ENCODE assay signal across 7 mouse cellular contexts in genomic region chr2:103073219-103073982, GRCm38 (mm10). TPM values are rescaled to one million over a fixed set of nuclear protein-coding genes. Genes with fewer than 3 reads are reported as not detected.
A peak's percentile ranks its signal among the peaks of the same experiment; 100 is the strongest.
DNase-seq lines count a peak whose midpoint lies in the region; ATAC-seq lines count a peak whose summit lies in the region.

Gene Pdhx, minus strand, starts transcription at chr2:103073513.
Gene Apip, plus strand, starts transcription at chr2:103073675.

- peak; percentile 100 for DNase-seq in adrenal gland, postnatal 14 days
- peak; percentile 100 for DNase-seq in embryonic facial prominence, embryonic 11.5 days (ENCODE audit: low spot score)
- peak; percentile 100 for DNase-seq in kidney, adult 11 months
- DNase-seq in limb, embryonic 10.5 days (ENCODE audit: low spot score), result peak; percentile 99
- DNase-seq in spleen, adult 12 weeks (ENCODE audit: low spot score), result peak; percentile 100

- no peaks in the 10 kb centered on the region for H3K9me3 ChIP-seq in embryonic facial prominence, embryonic 11.5 days (replicated peaks; ENCODE audit: control insufficient read depth, low read length)
- H3K9me3 ChIP-seq in limb, embryonic 10.5 days (replicated peaks), result no peaks in the 10 kb centered on the region
- H3K9me3 ChIP-seq in midbrain, embryonic 13.5 days, result no peaks in the 10 kb centered on the region

- no peaks in the 10 kb centered on the region for H3K36me3 ChIP-seq in embryonic facial prominence, embryonic 11.5 days (replicated peaks; ENCODE audit: control insufficient read depth, insufficient read depth, low read depth, low read length)
- H3K36me3 ChIP-seq in limb, embryonic 10.5 days, result no peaks in the 10 kb centered on the region
- peaks cover 4% of the 10 kb centered on the region; the same call in 1 of the 2 replicates for H3K36me3 ChIP-seq in midbrain, embryonic 13.5 days

- H3K9ac ChIP-seq in embryonic facial prominence, embryonic 11.5 days (replicated peaks; ENCODE audit: low read length), result peak within 1 kb of the TSS; percentile 87
- H3K9ac ChIP-seq in midbrain, embryonic 13.5 days (replicated peaks), result peak within 1 kb of the TSS; percentile 86

- peak within 1 kb of the TSS; percentile 80 for H3K4me3 ChIP-seq in embryonic facial prominence, embryonic 11.5 days (ENCODE audit: low read depth, low read length)
- peak within 1 kb of the TSS; percentile 87 for H3K4me3 ChIP-seq in limb, embryonic 10.5 days
- peak within 1 kb of the TSS; percentile 85 for H3K4me3 ChIP-seq in midbrain, embryonic 13.5 days (replicated peaks)

- ATAC-seq in embryonic facial prominence, embryonic 11.5 days (replicated peaks; ENCODE audit: insufficient number of reproducible peaks, low FRiP score, low TSS enrichment, low read depth), result peak; percentile 99
- ATAC-seq in granulocyte monocyte progenitor cell, adult 5-6 weeks (replicated peaks; ENCODE audit: poor library complexity, severe bottlenecking), result peak; percentile 94
- ATAC-seq in midbrain, embryonic 13.5 days, result peak; percentile 100

- no peaks in the 10 kb centered on the region for H3K27me3 ChIP-seq in embryonic facial prominence, embryonic 11.5 days (ENCODE audit: control insufficient read depth, insufficient read depth, low read length)
- no peaks in the 10 kb centered on the region for H3K27me3 ChIP-seq in limb, embryonic 10.5 days (ENCODE audit: low read depth, poor library complexity, severe bottlenecking)
- no peaks in the 10 kb centered on the region for H3K27me3 ChIP-seq in midbrain, embryonic 13.5 days

- H3K4me1 ChIP-seq in embryonic facial prominence, embryonic 11.5 days (ENCODE audit: control insufficient read depth, insufficient read depth, low read length), result no peaks in the 10 kb centered on the region
- peaks cover 17% of the 10 kb centered on the region for H3K4me1 ChIP-seq in limb, embryonic 10.5 days
- H3K4me1 ChIP-seq in midbrain, embryonic 13.5 days (replicated peaks), result peaks cover 32% of the 10 kb centered on the region

- peak within 1 kb of the TSS; percentile 38 for H3K27ac ChIP-seq in embryonic facial prominence, embryonic 11.5 days (replicated peaks; ENCODE audit: low read depth, low read length)
- H3K27ac ChIP-seq in limb, embryonic 10.5 days, result peak within 1 kb of the TSS; percentile 91
- H3K27ac ChIP-seq in midbrain, embryonic 13.5 days, result peak within 1 kb of the TSS; percentile 80

- H3K4me2 ChIP-seq in embryonic facial prominence, embryonic 11.5 days (ENCODE audit: low read depth, low read length), result peak within 1 kb of the TSS; percentile 53
- H3K4me2 ChIP-seq in midbrain, embryonic 13.5 days (replicated peaks), result peak within 1 kb of the TSS; percentile 68

- WGBS in embryonic facial prominence, embryonic 11.5 days, result under 1% methylated on average over 55 of the region's 55 CpGs
- WGBS in limb, embryonic 10.5 days, result under 1% methylated on average over 55 of the region's 55 CpGs
- WGBS in midbrain, embryonic 13.5 days, result under 1% methylated on average over 55 of the region's 55 CpGs

RNA-seq across cellular contexts. Expression of gene Pdhx, which starts in this region (rescaled TPM):
- 133 and 138 TPM in 2 replicates for total RNA-seq in adrenal gland, postnatal 14 days (2021)
- polyA plus RNA-seq in embryonic facial prominence, embryonic 11.5 days (2014; fragmentation: Nextera tagmentation; extraction: Ambion mirVana), result 50.7 and 52.1 TPM in 2 replicates
- total RNA-seq in granulocyte monocyte progenitor cell, adult 5-6 weeks (2014; fragmentation: Nextera tagmentation), result 18.8 and 19.9 TPM in 2 replicates
- 25.5 and 47.9 TPM in 2 replicates for total RNA-seq in granulocyte monocyte progenitor cell, adult 5-6 weeks (2017)
- 39.9 and 41.0 TPM in 2 replicates for polyA plus RNA-seq in limb, embryonic 10.5 days (2016; fragmentation: Nextera tagmentation; extraction: Ambion mirVana)
- polyA plus RNA-seq in midbrain, embryonic 13.5 days (2015; fragmentation: Nextera tagmentation; extraction: Ambion mirVana), result 61.7 and 65.7 TPM in 2 replicates

RNA-seq across cellular contexts. Expression of gene Apip, which starts in this region (rescaled TPM):
- total RNA-seq in adrenal gland, postnatal 14 days (2021), result 53.4 and 61.2 TPM in 2 replicates
- polyA plus RNA-seq in embryonic facial prominence, embryonic 11.5 days (2014; fragmentation: Nextera tagmentation; extraction: Ambion mirVana), result 78.3 and 85.0 TPM in 2 replicates
- total RNA-seq in granulocyte monocyte progenitor cell, adult 5-6 weeks (2014; fragmentation: Nextera tagmentation), result 38.1 and 47.7 TPM in 2 replicates
- 31.8 and 38.2 TPM in 2 replicates for total RNA-seq in granulocyte monocyte progenitor cell, adult 5-6 weeks (2017)
- 73.4 and 79.6 TPM in 2 replicates for polyA plus RNA-seq in limb, embryonic 10.5 days (2016; fragmentation: Nextera tagmentation; extraction: Ambion mirVana)
- polyA plus RNA-seq in midbrain, embryonic 13.5 days (2015; fragmentation: Nextera tagmentation; extraction: Ambion mirVana), result 45.2 and 48.3 TPM in 2 replicates

Comparison
In these comparisons a context has a peak if more than half of its experiments do, and no peak if none do; other contexts are left out.
1. Peak in every context shown above with its lines: DNase-seq, ATAC-seq, H3K4me3 ChIP-seq and H3K27ac ChIP-seq.
2. H3K27ac ChIP-seq: peak in every context shown above with its lines; median percentile 91 in limb, embryonic 10.5 days; 80 in midbrain, embryonic 13.5 days; 38 in embryonic facial prominence, embryonic 11.5 days.